Mouse (Mus musculus): ENCODE measurements around the gene Csrp1.

DNA sequence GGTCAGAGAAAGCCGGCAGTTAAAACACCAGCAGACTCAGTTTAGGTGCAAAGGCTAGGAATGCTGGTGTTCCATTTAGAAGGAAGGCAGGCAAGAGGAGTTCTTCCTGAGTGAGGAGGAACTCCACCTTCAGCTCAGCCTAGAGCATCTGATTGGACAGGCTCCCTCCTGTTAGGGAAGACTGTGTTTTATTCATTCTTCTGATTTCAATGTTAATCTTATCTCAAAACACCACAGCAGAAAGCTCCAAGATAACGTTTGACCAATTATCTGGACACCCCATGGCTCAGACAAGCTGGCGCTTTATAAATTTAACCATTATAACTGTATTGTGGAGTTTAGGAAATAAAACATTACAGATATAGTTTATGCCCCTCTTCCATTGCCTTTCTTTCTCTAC, 18.5 kb upstream of the Csrp1 start:
- TF ChIP-seq GATA1 (IDR thresholded peaks at IDR 0.05; ENCODE audit: low read length) (no peak), TAL1 (IDR thresholded peaks at IDR 0.05; ENCODE audit: low read length) (no peak)

Measured in erythroblast, embryonic 14.5 days (primary cell).